Mouse (Mus musculus) liver, postnatal 0 days (tissue): ENCODE measurements around the gene Atxn1. TPM values are rescaled to one million over a fixed set of nuclear protein-coding genes. Genes with fewer than 3 reads are reported as not detected.

Experiments used
- ATAC-seq: fragments of 200-750 bp; cut with Nextera tagmentation; 2 replicates; pipeline ENCODE4 v1.8.0; 2017; ENCODE audit warnings: mild to moderate bottlenecking, moderate library complexity
- DNase-seq: peaks from one replicate; pipeline ENCODE4 v3.0.0-alpha.2; 2016
- H3K27ac ChIP-seq: fragments of 300-500 bp; sonication (generic); 2 replicates; pipeline ENCODE4 v1.5.1; 2014; ENCODE audit warnings: antibody characterized with exemption, moderate library complexity, mild to moderate bottlenecking, low read depth
- H3K27me3 ChIP-seq: fragments of 300-500 bp; sonication (generic); 2 replicates; pipeline ENCODE4 v1.6.1; 2014; ENCODE audit warnings: low read length, control low read depth, mixed read lengths; ENCODE audit not compliant: insufficient read depth
- H3K36me3 ChIP-seq: fragments of 300-500 bp; sonication (generic); replicated peaks from 2 replicates; pipeline ENCODE4 v1.6.1; 2014; ENCODE audit warnings: mild to moderate bottlenecking, control low read depth, low read length, moderate library complexity, mixed read lengths; ENCODE audit not compliant: insufficient read depth
- H3K4me1 ChIP-seq: fragments of 300-500 bp; sonication (generic); 2 replicates; pipeline ENCODE4 v1.6.1; 2014; ENCODE audit warnings: antibody characterized with exemption, mild to moderate bottlenecking, control low read depth; ENCODE audit not compliant: insufficient read depth
- H3K4me2 ChIP-seq: fragments of 300-500 bp; sonication (generic); 2 replicates; pipeline ENCODE4 v1.6.1; 2014; ENCODE audit warnings: low read depth, mild to moderate bottlenecking, low read length, moderate library complexity, mixed read lengths
- H3K4me3 ChIP-seq: fragments of 300-500 bp; sonication (generic); 2 replicates; pipeline ENCODE4 v1.5.1; 2014; ENCODE audit warnings: low read depth, low read length
- H3K9ac ChIP-seq: fragments of 300-500 bp; sonication (generic); replicated peaks from 2 replicates; pipeline ENCODE4 v1.6.1; 2014; ENCODE audit warnings: mild to moderate bottlenecking, moderate library complexity
- H3K9me3 ChIP-seq: fragments of 300-500 bp; sonication (generic); 2 replicates; pipeline ENCODE4 v1.6.1; 2016; ENCODE audit warnings: mild to moderate bottlenecking, control low read depth, low read length, mixed read lengths
- CTCF ChIP-seq: sonication (generic); IDR thresholded peaks from 2 replicates; pipeline ENCODE4 v1.5.1; 2016; ENCODE audit warnings: antibody characterized with exemption, low read depth
- EP300 ChIP-seq: IDR thresholded peaks from 2 replicates; pipeline ENCODE4 v1.6.1; 2016; ENCODE audit warnings: antibody characterized with exemption, low read depth, mild to moderate bottlenecking
- WGBS: fragments of 180-500 bp; shearing (Covaris S2); extraction: QIAGEN DNeasy Blood & Tissue Kit; methylation state at CpG from one replicate; pipeline ENCODE4 v1.1.7; 2014; ENCODE audit not compliant: insufficient replicate concordance; 5-methylcytosine and 5-hydroxymethylcytosine counted together
- polyA plus RNA-seq: library from polyadenylated mRNA; unstranded; fragments of >200 nt; fragmentation: Nextera tagmentation; extraction: Ambion mirVana; gene quantifications from 2 replicates; pipeline ENCODE4 v1.2.1, GENCODE M21; 2015

The Atxn1 gene
- polyA plus RNA-seq, 1 experiment from 2014 or later, result 4.4 TPM

DNA sequence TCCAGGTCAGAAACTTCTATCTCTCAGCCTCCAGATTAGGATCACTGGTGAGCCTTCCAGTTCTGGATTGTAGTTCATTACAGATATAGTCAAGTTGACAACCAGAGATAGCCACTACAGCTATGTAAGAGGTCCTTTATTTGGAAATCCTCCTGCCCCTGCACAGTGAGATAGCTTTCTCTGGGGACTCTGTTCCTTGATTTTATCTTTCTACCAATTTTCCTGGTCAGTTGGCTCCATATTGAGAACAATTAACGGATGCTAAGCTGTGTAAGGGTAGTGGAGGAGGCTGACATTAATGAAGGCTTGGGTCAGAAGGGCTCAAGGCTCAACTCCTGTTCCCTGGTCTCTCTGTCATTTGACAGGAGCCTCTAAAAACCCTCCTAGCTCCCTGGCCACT is 335.1 kb downstream of the Atxn1 start:
- H3K9me3 ChIP-seq, result no peaks in the 10 kb centered on the region
- no peak for TF ChIP-seq EP300
- TF ChIP-seq CTCF, result no peak
- H3K4me2 ChIP-seq, result no peak overlapping the region
- no peak overlapping the region for H3K9ac ChIP-seq
- H3K4me3 ChIP-seq, result no peak overlapping the region
- H3K4me1 ChIP-seq, result no peaks in the 10 kb centered on the region
- H3K27me3 ChIP-seq, result no peaks in the 10 kb centered on the region
- WGBS, result 71% methylated on average over 1 of the region's 1 CpGs
- no peak overlapping the region for H3K27ac ChIP-seq
- DNase-seq (no peak), ATAC-seq (no peak)
- no peaks in the 10 kb centered on the region for H3K36me3 ChIP-seq

DNA sequence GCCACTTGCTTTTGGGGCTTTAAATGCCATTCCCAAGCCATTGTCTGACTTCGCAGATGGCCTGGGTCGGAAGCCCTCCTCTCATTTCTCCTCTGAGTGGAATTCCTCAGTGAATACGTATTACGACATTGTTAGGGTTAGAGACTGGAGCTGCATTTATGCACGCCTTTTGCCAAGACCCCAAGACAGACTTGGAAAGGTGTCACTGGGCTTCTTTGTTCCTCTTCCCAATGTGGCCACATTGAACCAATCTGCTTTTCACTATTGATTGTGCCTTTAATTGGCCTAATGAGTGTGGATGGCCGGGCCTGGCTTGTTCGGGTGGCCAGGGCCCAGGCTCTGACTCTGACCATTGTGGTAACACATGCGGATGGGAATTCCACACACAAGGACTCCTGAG is 336.5 kb downstream of the Atxn1 start:
- Histone ChIP-seq H3K9me3 (peaks cover 7% of the 10 kb centered on the region; the same call in 1 of the 2 replicates), H3K27me3 (no peaks in the 10 kb centered on the region), H3K4me2 (no peak overlapping the region), H3K4me1 (no peaks in the 10 kb centered on the region), H3K4me3 (no peak overlapping the region), H3K9ac (no peak overlapping the region), H3K27ac (no peak overlapping the region), H3K36me3 (no peaks in the 10 kb centered on the region)
- no peak for ATAC-seq
- TF ChIP-seq CTCF (no peak), EP300 (no peak)
- 83% methylated on average over 8 of the region's 8 CpGs for WGBS
- DNase-seq, result no peak

DNA sequence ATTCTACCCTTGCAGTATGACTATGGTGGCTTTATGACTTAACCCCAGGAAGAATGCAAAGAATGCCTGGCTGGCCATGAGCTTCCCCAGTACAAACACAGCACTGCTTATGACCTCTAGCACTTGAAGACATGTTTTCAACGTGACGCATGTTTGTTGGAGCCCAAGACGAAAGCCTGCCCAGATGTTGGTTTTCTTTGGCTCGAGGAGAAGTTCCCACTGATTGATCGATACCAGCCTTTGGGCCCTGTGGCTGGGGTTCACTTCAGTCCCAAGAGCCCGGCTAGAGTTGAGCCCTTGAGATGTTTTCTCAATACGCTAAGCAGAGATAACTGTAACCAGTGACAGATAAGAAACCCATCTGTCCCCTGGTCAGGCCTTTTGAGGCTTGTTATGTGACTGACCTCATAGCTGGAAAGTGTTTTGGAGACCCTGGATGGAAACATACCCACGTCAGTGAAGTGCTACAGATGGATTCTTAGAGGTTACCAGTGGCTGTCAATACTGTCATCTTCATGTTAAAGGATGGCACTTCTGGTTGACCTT is 337.5 kb downstream of the Atxn1 start:
- Histone ChIP-seq H3K27ac (no peak overlapping the region), H3K9ac (no peak overlapping the region), H3K4me3 (no peak overlapping the region), H3K27me3 (no peaks in the 10 kb centered on the region), H3K36me3 (no peaks in the 10 kb centered on the region), H3K9me3 (peaks cover 7% of the 10 kb centered on the region; the same call in 1 of the 2 replicates), H3K4me1 (no peaks in the 10 kb centered on the region), H3K4me2 (no peak overlapping the region)
- DNase-seq (no peak), ATAC-seq (no peak)
- TF ChIP-seq EP300 (no peak), CTCF (no peak)
- 61% methylated on average over 8 of the region's 8 CpGs for WGBS

DNA sequence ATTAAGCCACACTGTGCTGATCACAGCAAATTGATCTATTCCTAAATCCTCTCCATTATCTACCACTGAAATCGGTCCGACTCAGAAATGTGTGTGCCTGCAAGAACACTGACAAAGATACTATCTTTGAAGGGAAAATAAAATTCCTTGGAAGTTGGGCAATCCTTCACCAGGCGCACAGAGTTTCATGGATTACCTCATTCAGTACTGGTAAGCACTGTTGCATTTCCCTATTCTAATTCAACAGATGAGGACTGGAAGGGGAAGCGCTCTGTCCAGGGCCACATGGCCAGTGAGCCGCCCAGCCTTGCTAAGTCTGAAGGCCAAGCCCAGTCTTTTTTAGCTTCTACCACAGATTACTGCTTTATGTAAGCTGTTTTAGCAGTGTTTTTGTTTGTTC is 339.1 kb downstream of the Atxn1 start:
- Histone ChIP-seq H3K27ac (no peak overlapping the region), H3K9ac (no peak overlapping the region), H3K36me3 (no peaks in the 10 kb centered on the region), H3K27me3 (no peaks in the 10 kb centered on the region), H3K4me3 (no peak overlapping the region), H3K4me2 (no peak overlapping the region), H3K9me3 (peaks cover 7% of the 10 kb centered on the region; the same call in 1 of the 2 replicates), H3K4me1 (no peaks in the 10 kb centered on the region)
- DNase-seq, result no peak
- 78% methylated on average over 5 of the region's 5 CpGs for WGBS
- no peak for ATAC-seq
- TF ChIP-seq EP300 (no peak), CTCF (no peak)

DNA sequence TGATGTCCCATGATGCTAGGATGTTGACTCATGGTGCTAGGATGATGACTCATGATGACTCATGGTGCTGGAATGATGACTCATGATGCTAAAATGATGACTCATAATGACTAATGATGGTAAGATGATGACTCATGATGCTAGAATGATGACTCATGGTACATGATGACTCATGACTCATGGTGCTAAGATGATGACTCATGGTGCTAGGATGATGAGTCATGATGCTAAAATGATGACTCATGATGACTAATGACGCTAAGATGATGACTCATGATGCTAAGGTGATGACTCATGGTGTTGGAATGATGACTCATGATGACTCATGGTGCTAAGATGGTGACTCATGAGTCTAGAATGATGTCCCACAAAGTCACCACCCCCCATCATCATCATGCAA is 341.0 kb downstream of the Atxn1 start:
- TF ChIP-seq EP300 (peak; percentile 72), CTCF (no peak)
- WGBS, result 78% methylated on average over 1 of the region's 1 CpGs
- Histone ChIP-seq H3K36me3 (no peaks in the 10 kb centered on the region), H3K4me2 (no peak overlapping the region), H3K9me3 (peaks cover 7% of the 10 kb centered on the region; the same call in 1 of the 2 replicates), H3K9ac (no peak overlapping the region), H3K4me3 (no peak overlapping the region), H3K27me3 (no peaks in the 10 kb centered on the region), H3K4me1 (no peaks in the 10 kb centered on the region), H3K27ac (0 out of 2 replicates have a peak overlapping the region, but pooled peaks have one; percentile 24)
- ATAC-seq (peak; percentile 38; the same call in 1 of the 2 replicates), DNase-seq (no peak)

DNA sequence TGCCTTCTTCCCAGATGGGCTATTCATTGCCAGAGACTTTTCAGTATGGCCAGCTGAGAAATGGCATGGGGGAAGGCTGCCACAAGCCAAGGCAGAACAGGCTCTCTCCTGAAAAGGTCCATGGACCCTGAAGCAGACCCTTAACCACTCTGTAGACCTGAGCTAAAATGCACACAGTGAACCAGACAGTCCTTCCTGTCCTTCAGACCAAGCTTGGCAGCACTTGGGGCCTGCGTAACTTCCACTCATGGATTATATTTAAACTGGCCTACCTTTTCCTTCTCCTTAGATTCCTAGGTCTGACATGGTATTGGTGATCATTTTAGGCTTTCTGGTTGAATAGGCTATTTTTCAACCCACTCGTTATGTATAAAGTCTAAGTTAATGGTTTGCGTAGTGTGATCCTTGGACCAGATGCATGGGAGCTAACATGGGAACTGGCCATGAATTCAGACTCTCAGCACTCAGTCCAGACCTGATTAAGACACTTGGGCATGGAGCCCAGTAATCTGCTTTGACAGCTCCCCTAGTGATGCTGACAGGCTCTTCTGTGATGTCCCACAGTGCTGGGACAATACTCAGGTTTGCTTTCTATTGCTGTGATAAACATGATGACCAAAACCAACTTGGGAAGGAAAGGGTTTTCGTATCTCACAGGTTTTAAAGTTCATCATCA is 341.8 kb downstream of the Atxn1 start:
- Histone ChIP-seq H3K27ac (no peak overlapping the region), H3K9ac (no peak overlapping the region), H3K4me1 (no peaks in the 10 kb centered on the region), H3K36me3 (no peaks in the 10 kb centered on the region), H3K27me3 (no peaks in the 10 kb centered on the region), H3K4me2 (no peak overlapping the region), H3K9me3 (peaks cover 7% of the 10 kb centered on the region; the same call in 1 of the 2 replicates), H3K4me3 (no peak overlapping the region)
- TF ChIP-seq CTCF (no peak), EP300 (no peak)
- WGBS, result 91% methylated on average over 4 of the region's 4 CpGs
- ATAC-seq, result no peak
- DNase-seq, result no peak
